Mouse (Mus musculus) liver, postnatal 0 days (tissue): Measurements from ENCODE around the gene Tmem203. TPM values are rescaled to one million over a fixed set of nuclear protein-coding genes. Genes with fewer than 3 reads are reported as not detected.

Source experiments
- ATAC-seq: fragments of 200-750 bp; cut with Nextera tagmentation; 2 replicates; pipeline ENCODE4 v1.8.0; 2017; ENCODE audit warnings: mild to moderate bottlenecking, moderate library complexity
- DNase-seq: peaks from one replicate; pipeline ENCODE4 v3.0.0-alpha.2; 2016
- H3K27ac ChIP-seq: fragments of 300-500 bp; sonication (generic); 2 replicates; pipeline ENCODE4 v1.5.1; 2014; ENCODE audit warnings: antibody characterized with exemption, moderate library complexity, mild to moderate bottlenecking, low read depth
- H3K27me3 ChIP-seq: fragments of 300-500 bp; sonication (generic); 2 replicates; pipeline ENCODE4 v1.6.1; 2014; ENCODE audit warnings: low read length, control low read depth, mixed read lengths; ENCODE audit not compliant: insufficient read depth
- H3K36me3 ChIP-seq: fragments of 300-500 bp; sonication (generic); replicated peaks from 2 replicates; pipeline ENCODE4 v1.6.1; 2014; ENCODE audit warnings: mild to moderate bottlenecking, control low read depth, low read length, moderate library complexity, mixed read lengths; ENCODE audit not compliant: insufficient read depth
- H3K4me1 ChIP-seq: fragments of 300-500 bp; sonication (generic); 2 replicates; pipeline ENCODE4 v1.6.1; 2014; ENCODE audit warnings: antibody characterized with exemption, mild to moderate bottlenecking, control low read depth; ENCODE audit not compliant: insufficient read depth
- H3K4me2 ChIP-seq: fragments of 300-500 bp; sonication (generic); 2 replicates; pipeline ENCODE4 v1.6.1; 2014; ENCODE audit warnings: low read depth, mild to moderate bottlenecking, low read length, moderate library complexity, mixed read lengths
- H3K4me3 ChIP-seq: fragments of 300-500 bp; sonication (generic); 2 replicates; pipeline ENCODE4 v1.5.1; 2014; ENCODE audit warnings: low read depth, low read length
- H3K9ac ChIP-seq: fragments of 300-500 bp; sonication (generic); replicated peaks from 2 replicates; pipeline ENCODE4 v1.6.1; 2014; ENCODE audit warnings: mild to moderate bottlenecking, moderate library complexity
- H3K9me3 ChIP-seq: fragments of 300-500 bp; sonication (generic); 2 replicates; pipeline ENCODE4 v1.6.1; 2016; ENCODE audit warnings: mild to moderate bottlenecking, control low read depth, low read length, mixed read lengths
- CTCF ChIP-seq: sonication (generic); IDR thresholded peaks from 2 replicates; pipeline ENCODE4 v1.5.1; 2016; ENCODE audit warnings: antibody characterized with exemption, low read depth
- EP300 ChIP-seq: IDR thresholded peaks from 2 replicates; pipeline ENCODE4 v1.6.1; 2016; ENCODE audit warnings: antibody characterized with exemption, low read depth, mild to moderate bottlenecking
- WGBS: fragments of 180-500 bp; shearing (Covaris S2); extraction: QIAGEN DNeasy Blood & Tissue Kit; methylation state at CpG from one replicate; pipeline ENCODE4 v1.1.7; 2014; ENCODE audit not compliant: insufficient replicate concordance; 5-methylcytosine and 5-hydroxymethylcytosine counted together
- polyA plus RNA-seq: library from polyadenylated mRNA; unstranded; fragments of >200 nt; fragmentation: Nextera tagmentation; extraction: Ambion mirVana; gene quantifications from 2 replicates; pipeline ENCODE4 v1.2.1, GENCODE M21; 2015

The Tmem203 gene
- polyA plus RNA-seq, 1 experiment from 2014 or later: 34.0 TPM

DNA sequence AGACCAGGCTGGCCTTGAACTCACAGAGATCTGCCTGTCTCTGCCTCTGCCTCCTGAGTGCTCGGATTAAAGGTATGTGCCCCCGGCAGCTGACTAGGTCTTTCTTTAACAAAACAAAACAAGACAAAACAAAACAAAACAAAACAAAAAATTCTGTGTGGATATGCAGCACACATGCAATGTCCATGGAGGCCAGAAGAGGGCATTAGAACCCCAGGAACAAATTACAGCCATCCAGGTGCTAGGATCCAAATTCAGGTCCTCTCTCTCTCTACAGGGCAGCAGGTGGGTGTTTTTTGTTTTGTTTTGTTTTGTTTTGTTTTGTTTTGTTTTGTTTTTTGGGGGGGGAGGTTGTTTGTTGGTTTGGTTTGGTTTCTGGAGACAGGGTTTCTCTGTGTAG, 3.6 kb downstream of the Tmem203 start:
- Histone ChIP-seq H3K27me3 (no peaks in the 10 kb centered on the region), H3K27ac (no peak overlapping the region), H3K4me2 (no peak overlapping the region), H3K4me1 (peaks cover 27% of the 10 kb centered on the region), H3K9me3 (no peaks in the 10 kb centered on the region), H3K36me3 (no peaks in the 10 kb centered on the region), H3K9ac (no peak overlapping the region), H3K4me3 (no peak overlapping the region)
- TF ChIP-seq EP300 (no peak), CTCF (peak; percentile 71)
- WGBS: 49% methylated on average over 2 of the region's 2 CpGs
- no peak for ATAC-seq
- DNase-seq: no peak

DNA sequence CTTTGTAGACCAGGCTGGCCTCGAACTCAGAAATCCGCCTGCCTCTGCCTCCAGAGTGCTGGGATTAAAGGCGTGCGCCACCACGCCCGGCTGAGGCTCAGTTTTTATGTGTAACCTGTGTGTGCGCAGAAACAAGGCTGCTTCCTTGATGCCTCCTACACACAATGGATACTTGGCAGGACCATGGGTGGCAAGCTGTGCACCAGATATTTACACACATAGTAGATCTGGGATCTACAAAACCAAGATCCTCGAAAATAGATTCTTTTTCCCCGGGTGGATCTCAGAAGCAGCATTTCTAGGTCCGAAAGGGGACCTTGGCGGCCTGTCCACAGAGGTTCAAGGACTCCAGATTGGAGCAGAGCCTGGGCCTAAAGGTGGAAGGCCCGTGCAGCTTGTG, 6.6 kb downstream of the Tmem203 start:
- Histone ChIP-seq H3K36me3 (no peaks in the 10 kb centered on the region), H3K4me1 (peaks cover 43% of the 10 kb centered on the region), H3K9ac (peak overlapping the region; percentile 70), H3K27ac (peak overlapping the region; percentile 61), H3K4me2 (peak overlapping the region; percentile 93), H3K4me3 (peak overlapping the region; percentile 86), H3K9me3 (no peaks in the 10 kb centered on the region), H3K27me3 (no peaks in the 10 kb centered on the region)
- ATAC-seq (peak; percentile 10), DNase-seq (no peak)
- TF ChIP-seq EP300: no peak
- no peak for TF ChIP-seq CTCF
- WGBS: 35% methylated on average over 11 of the region's 12 CpGs

DNA sequence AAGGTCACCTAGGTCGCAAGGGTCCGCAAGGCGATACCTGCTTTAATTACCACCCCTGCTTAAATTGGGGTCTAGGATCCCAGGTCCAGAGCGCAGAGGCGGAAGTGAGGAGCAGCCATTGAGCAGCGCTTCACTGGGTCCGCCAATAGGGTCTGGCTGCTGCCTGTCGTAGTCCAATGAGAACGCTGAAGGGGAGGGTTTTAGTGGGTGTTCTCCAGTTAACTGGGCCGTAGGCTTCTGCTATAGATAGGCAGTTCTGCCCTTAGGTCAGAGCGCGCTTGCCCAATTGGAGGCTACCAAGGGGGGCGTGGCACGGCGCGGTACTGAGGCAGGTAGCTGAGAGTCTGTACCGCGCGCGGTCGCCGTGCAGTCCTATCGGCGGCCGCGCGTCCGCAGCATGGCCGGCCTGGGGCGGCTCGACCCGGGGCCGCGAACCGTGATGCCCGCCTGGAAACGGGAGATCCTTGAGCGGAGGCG, 7.1 kb downstream of the Tmem203 start, which contains the start of gene Tprn:
Gene Tprn (plus strand): TSS at position 328 of the 477 bp plus-strand sequence.
- TF ChIP-seq CTCF (no peak), EP300 (peak; percentile 49)
- Histone ChIP-seq H3K27me3 (no peaks in the 10 kb centered on the region), H3K27ac (peak within 1 kb of the TSS; percentile 61), H3K36me3 (no peaks in the 10 kb centered on the region), H3K4me1 (peaks cover 48% of the 10 kb centered on the region), H3K9ac (peak within 1 kb of the TSS; percentile 74), H3K9me3 (no peaks in the 10 kb centered on the region), H3K4me3 (peak within 1 kb of the TSS; percentile 86), H3K4me2 (peak within 1 kb of the TSS; percentile 93)
- WGBS: under 1% methylated on average over 39 of the region's 39 CpGs
- ATAC-seq: peak; percentile 93
- DNase-seq: peak; percentile 96

DNA sequence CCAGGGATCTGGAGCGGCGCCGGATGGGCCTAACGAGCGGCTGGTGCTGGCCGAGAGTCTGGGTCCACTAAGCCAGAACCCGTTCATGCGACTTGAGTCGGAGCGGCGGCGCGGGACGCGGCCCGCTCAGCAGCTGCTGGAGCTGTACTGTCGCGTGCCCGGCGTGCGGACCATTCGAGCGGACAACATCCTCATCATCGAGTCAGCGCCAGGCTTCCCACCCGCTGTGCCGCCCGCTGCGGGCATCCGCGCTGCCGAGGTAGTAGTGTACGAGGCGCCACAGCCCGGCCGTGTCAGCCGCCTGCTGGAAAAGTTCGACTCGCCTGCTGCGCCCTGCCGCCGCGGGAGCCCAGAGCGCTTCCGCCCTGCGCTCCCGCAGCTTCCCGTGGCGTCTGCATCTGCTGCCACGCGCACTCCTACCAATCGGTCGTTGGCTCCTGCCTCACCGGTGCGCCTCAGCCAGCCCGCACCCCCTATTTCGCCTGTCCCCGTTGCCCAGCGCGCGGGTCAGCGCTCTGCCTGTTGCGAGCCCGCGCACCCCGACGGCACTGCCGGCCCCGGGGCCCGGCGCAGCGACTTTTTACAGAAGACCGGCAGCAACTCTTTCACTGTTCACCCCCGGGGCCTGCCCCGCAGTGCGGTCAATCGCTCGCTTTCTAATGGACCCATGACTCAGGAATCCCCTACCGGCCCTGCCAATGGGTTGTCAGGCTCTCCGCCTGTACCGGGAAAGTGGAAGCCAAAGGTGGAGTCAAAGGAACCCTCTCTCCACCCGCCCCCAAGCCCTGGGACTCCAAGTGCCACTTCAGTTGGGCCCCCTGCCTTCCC, 7.8 kb downstream of the Tmem203 start:
- peak; percentile 56 for DNase-seq
- H3K4me1 ChIP-seq: peaks cover 55% of the 10 kb centered on the region
- no peaks in the 10 kb centered on the region for H3K9me3 ChIP-seq
- H3K4me2 ChIP-seq: peak overlapping the region; percentile 93
- H3K4me3 ChIP-seq: peak overlapping the region; percentile 86
- H3K27ac ChIP-seq: peak overlapping the region; percentile 52
- 0 out of 2 replicates have a peak, but pooled peaks have one; percentile 7 for TF ChIP-seq CTCF
- TF ChIP-seq EP300: no peak
- WGBS: 1% methylated on average over 79 of the region's 82 CpGs
- peak; percentile 15 for ATAC-seq
- peak overlapping the region; percentile 74 for H3K9ac ChIP-seq
- 0 out of 2 replicates have a peak, but pooled peaks cover 2% of the 10 kb centered on the region for H3K36me3 ChIP-seq
- no peaks in the 10 kb centered on the region for H3K27me3 ChIP-seq

DNA sequence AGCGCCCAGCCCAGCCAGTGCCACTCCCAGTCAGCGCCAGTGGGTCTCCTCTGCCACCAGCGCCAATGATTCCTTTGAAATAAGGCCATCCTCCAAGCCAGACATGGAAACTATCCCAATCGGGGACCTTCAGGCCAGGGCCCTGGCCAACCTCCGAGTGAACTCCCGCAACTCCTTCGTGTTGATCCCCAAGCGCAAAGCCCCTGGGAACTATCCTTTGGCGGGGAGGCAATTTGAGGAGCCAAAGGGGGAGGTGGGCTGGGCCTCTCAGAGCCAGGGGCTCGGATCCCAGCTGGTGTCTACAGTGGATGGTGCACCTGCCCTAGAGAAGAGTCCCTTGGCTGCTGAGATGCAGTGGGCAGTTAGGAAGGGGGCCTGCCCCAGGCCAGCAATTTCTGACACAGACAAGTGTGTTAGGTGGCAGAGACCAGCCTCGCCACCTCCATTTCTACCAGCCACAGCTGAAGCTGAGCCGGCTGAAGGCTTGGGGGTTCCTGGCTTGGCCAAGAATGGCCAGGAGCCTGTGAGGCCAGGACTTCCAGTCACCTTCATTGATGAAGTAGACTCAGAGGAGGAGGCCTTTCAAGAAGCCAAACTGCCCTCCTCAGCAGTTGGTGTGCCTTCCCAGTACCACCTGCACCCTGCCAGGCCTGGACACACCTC, 8.5 kb downstream of the Tmem203 start:
- H3K4me2 ChIP-seq: peak overlapping the region; percentile 93
- peak overlapping the region; percentile 86 for H3K4me3 ChIP-seq
- peaks cover 57% of the 10 kb centered on the region for H3K4me1 ChIP-seq
- DNase-seq: no peak
- no peak for TF ChIP-seq EP300
- no peak for TF ChIP-seq CTCF
- no peaks in the 10 kb centered on the region for H3K27me3 ChIP-seq
- 0 out of 2 replicates have a peak, but pooled peaks cover 2% of the 10 kb centered on the region for H3K36me3 ChIP-seq
- peak overlapping the region; percentile 74 for H3K9ac ChIP-seq
- 34% methylated on average over 11 of the region's 12 CpGs for WGBS
- no peaks in the 10 kb centered on the region for H3K9me3 ChIP-seq
- H3K27ac ChIP-seq: 0 out of 2 replicates have a peak overlapping the region, but pooled peaks have one; percentile 0
- no peak for ATAC-seq

DNA sequence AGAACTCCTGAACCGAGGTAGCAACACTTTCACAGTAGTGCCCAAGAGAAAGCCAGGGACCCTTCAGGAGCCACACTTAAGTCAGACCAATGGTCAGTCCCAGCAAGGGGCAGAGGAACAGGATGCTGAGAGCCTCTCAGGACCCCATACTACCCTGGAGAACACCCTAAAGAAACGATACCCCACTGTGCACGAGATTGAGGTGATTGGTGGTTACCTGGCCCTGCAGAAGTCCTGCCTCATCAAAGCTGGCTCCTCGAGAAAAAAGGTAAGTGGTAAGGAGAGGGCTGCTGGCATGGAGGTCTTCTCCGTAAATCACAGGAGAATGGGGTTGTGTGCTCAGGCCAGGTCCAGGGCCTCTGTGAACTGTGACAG, 9.0 kb downstream of the Tmem203 start:
- DNase-seq: no peak
- H3K27ac ChIP-seq: no peak overlapping the region
- no peaks in the 10 kb centered on the region for H3K9me3 ChIP-seq
- TF ChIP-seq CTCF: no peak
- ATAC-seq: no peak
- peak overlapping the region; percentile 21; the same call in 1 of the 2 replicates for H3K9ac ChIP-seq
- H3K4me2 ChIP-seq: peak overlapping the region; percentile 93
- peaks cover 57% of the 10 kb centered on the region for H3K4me1 ChIP-seq
- H3K27me3 ChIP-seq: no peaks in the 10 kb centered on the region
- H3K4me3 ChIP-seq: 0 out of 2 replicates have a peak overlapping the region, but pooled peaks have one; percentile 13
- 74% methylated on average over 5 of the region's 5 CpGs for WGBS
- H3K36me3 ChIP-seq: peaks cover 7% of the 10 kb centered on the region
